Mouse (Mus musculus): Measurements from ENCODE around the gene Arhgap22.

The Arhgap22 gene

DNA sequence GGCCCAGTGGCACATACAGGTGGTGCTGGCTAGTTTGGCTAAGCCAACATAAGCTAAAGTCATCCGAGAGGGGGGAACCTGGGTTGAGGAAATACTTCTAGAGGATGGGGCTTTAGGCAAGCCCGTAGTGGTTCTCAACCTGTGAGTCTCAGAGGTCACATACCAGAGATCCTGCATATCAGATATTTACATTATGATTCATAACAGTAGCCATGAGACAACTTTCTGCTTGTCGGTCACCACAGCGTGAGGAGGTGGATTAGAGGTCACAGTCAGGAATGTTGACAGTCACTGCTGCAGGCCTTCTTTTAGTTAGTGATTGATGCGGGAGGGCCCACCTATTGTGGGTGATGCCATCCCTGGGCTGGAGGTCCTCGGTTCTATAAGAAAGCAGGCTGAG is 121.9 kb downstream of the Arhgap22 start:
- no peak for DNase-seq

DNA sequence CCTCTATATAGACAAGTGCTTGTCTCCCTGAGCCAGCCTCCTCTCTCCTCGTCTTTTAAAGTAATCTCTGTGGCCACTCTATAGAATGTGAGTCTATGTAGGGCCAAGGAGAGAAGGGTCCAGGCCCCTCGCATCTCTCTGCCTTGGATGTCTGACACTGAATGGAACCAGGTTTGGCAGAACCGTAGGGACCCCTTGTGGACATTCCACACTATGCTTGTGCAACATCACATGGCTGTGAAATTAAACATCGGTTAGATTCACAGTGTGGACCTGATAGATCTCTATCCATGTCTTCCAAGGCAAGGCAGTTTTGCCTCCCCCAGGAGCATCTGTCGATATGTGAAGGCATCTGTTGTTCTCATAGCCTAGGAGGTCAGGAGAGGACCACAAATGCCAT is 124.9 kb downstream of the Arhgap22 start:
- DNase-seq = no peak

DNA sequence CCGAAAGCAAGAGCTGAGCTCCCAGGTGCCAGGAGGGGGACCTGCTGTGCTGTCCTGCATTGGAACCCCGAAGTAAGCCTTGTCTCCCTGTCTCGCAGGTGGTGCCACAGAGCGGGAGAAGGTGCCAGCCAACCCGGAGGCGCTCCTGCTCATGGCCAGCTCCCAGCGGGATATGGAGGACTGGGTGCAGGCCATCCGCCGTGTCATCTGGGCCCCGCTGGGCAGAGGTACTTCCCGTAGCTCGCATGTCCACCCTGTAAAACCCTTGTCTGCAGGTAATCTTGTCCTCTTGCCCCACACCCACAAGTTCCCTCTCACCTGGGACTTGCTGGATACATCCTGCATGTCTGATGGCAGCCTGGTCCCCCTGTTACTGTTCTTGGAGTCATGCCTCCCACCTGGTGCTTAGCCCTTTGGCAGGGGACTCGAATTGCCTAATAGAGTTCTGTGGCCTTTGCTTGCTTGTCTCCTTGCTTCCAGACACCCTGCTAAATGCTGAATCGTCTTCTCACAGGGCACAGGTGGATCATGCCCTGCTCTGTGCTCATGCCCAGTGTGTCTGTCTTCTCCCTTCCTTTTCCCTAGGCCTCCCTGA is 129.4 kb downstream of the Arhgap22 start:
- DNase-seq = no peak

DNA sequence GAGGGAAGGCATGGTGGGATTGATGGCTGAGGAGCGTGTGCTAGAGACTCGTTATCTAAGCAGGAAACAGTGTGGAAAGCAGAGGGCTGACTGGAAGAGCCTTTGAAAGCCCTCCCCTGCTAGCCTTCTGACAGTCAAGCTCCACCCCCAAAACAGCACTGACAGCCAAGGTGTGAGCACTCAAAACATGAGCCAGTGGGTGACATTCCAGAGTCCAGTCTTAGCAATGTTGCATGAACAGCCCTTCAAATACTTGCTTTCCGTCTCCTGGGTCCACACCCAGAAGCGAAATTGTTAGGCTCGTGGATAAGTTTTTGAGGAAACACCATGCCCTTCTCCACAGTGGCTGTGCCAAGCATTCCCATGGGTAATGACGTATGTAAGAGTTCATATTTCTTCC is 132.7 kb downstream of the Arhgap22 start:
- no peak for DNase-seq

DNA sequence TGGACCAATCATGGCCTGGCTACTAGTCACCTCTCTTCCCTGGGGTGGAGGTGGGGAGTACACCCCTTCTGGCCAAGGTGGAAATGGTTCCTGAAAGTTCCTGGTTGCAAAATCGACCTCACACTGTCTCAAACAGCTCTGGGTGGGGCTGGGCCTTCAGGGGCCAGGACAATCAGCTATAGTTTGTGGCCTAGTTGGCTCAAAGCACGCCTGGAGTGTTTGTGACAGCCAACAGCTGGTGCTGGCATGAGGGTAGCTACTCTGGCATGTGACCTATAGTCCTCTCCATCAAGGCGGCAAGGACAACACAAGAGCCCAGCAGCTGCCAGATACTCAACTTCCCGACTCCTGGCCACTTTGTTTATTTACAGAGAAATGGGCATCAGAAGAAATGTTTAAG is 133.9 kb downstream of the Arhgap22 start:
- DNase-seq = no peak

DNA sequence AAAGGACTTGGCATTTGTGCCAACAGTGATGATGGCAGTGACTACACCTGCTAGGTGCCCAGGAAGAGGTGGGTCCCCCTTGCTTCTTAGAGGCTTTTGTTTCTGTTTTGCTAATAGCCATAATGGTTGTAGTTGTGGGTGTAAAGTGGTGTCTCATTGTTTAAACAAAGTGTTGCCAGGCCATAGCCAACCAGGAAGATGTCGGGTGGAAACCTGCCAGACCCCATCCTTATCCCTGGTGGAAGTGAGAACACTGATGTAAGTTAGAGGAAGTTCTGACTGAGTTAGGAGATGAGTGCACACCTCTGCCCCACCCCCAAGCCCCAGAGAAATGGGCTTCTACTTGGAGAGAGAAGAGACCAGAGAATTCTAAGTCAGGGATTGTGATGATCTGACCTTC is 134.3 kb downstream of the Arhgap22 start:
- DNase-seq = no peak

DNA sequence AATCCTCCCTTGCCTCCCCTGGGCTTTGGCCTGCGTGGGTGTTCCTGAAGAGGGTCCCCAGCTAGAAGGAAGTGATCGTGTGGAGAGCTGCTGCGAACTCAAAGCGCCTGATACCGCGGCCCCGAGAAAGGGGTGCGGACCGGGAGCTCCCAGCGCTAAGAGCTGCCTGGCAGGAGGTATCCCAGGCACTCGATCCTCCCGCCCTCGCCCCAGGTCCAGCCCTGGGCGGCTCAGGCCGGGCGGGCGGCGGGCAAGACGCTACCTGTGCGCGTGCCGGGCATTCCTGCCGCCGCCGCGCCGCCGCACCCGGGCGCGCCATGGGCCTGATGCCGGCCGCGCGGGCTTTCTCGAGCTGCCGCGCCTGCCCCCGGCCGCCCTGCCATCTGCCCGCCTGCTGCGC is 137.2 kb downstream of the Arhgap22 start:
- DNase-seq = no peak

DNA sequence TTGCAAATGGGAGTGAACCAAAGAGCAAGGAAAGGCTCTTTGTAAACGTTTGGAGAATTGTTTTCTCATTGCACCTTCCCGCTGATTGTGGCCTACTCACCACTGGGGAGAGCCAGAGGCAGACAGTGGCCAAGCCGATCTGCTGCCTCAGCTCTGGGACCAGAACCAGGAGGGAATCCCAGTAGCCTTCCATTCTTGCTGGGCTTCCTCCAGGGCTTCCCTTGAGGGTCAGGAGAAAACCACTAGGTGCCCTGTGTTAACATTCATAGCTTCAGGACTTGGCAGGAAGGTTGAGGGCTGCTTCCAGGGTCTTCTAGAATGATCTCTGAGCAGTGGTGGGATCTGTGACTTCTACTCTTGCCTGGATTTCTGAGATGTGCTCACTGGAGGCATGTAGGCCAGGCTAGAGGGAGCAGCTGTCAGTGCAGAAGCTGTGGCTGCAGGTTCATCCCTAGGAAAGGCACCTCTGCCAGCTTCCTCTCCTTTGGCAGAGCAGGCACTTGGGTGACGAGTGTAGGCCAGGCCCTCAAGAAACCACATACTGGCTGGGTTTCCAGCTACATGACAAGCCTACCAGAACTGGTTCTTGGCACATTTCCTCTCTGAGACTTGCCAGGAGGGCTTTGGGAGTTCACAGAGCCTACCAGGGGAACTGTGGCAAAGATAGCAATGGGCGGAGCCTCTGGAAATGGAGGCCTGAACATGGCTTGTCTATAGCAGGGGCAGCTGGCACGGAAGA is 138.3 kb downstream of the Arhgap22 start:
- no peak for DNase-seq

DNA sequence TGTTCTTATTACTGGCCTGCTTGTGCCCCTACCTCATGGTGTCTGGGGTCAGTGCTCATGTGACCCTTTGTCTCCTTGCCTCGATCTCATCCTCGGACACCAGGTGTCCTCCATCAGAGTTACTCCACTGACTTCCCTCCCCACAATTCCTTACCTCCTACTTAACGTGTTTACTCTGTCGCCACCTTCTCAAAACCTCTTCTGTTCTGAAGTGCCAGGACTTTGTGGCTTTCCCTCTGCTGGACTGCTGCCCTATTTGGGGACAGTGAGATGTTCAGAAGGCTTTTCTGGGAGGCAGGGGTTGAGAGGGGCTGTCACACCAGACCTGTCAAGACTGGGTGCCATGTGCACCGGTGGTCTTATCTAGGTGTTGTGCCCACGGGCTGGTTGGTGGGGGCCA is 139.1 kb downstream of the Arhgap22 start:
- DNase-seq = no peak

DNA sequence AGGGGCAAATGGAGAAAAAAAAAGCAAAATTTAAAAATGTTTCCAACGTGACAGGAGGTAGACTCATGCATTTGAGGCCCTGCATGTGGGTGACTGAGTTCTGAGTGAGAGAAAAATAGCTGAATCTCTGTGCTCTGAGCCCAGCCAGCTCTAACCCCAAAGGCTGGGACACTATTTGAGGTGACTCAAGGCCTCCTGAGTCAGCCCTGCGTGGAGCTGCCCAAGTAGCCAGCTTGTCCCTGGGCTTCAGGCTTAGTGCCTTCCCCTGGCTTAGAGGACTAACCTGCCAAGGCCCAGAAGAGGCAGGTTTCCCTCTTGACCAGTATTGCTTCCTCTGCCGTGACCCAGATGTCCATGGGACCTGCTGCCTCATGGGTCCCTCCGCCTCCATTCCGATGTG is 141.4 kb downstream of the Arhgap22 start:
- DNase-seq = no peak

DNA sequence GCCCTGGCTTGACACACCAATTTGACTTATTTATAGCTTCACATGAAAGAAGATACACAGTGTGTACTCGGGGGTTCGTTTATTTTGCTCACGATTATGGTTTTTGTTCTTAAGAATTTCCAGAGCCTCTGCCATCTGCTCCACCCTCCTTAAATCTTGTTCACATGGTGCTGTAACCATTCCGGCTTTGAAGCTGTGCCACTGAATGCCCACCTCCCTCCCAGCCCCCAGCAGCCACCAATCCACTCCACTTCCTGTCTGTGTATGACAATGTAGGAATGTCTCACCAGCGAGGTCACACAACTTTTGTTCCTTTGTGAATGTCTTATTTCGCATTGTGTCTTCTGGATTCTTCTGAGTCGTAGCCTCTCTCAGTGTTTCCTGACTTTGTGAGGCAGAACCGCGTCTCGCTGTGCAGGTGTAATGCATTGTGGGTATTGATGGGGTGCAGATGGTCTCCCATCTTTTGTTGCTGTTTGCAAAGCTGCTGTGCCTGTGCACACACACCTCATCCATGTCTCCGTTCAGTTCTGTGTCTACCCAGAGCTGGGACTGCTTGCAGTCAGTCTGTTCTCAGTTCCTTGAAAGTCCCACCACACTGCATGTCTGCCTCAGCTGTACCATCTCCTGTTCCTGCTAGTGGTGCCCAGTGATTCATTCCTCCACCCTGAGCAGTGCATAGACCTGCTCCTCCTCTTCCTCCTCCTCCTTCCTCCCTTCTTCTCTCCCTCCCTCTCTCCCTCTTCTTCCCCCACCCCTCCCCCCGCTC is 144.0 kb downstream of the Arhgap22 start:
- no peak for DNase-seq

DNA sequence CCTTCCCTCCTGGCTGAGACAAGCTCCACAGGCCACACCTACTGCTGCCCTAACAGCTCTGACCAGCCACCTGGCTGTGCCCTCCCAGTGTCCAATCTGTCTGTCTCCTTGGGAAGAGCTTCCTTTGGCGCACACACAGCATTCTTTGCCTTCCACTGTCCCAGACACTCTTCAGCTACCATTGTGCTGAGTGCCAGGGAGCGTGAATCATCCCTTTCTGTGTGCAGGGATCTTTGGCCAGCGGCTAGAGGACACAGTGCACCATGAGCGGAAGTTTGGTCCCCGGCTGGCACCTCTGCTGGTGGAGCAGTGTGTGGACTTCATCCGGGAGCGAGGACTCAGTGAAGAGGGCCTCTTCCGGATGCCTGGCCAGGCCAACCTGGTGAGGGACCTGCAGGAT is 145.1 kb downstream of the Arhgap22 start:
- DNase-seq = no peak

DNA sequence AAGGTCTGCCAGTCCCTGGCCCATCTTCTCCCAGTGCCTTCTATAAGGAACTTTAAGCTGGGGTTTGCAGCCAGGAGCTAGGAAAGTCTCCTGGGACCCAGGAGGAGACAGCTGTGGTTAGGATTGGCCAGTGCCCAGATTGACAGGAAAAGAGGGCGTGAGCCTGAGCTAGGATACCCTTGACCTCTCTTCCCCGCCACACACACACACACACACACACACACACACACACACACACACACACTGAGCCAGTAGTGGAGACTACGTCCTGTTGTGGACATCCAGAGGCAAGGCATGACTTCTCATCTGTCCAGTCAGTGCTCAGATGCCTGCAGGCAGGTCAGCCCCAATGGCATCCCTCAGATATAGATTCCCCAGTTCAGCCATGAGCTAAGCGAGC is 147.7 kb downstream of the Arhgap22 start:
- no peak for DNase-seq

DNA sequence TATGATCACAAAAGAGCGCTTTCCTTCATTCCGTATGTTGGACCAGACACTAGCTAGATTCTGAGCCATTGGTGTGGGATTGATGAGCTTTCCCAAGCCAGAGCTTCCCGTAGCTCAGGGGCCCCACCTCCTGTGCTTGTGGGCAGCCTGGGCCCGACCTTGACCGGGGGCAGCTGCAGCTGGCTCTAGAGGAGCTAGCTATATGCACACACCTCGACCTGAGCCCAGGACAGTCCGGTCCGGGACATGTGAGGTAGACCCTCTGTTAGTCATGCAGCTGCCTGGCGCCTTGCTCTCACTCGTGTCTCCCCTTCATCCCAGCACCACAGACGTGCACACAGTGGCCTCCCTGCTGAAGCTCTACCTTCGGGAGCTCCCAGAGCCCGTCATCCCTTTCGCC is 148.3 kb downstream of the Arhgap22 start:
- DNase-seq = no peak

DNA sequence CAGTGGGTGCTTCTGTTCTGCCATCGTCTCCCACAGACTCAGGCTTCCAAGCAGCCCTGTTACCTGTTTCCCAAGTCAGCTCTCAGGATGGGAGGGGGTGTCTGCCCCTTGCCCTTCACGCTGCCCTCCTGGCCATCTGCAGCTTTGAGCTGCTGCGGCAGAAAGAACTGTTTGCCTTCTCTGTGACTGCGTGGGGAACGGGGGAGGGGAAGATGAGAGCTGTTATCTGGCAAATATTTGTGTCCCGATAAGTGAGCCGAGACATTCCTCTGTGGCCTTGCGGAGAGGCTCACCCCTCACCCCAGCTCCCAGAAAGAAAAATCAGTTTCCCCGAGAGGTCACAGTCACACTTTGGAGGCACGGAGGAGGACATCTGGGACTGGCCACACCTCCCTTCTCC is 149.0 kb downstream of the Arhgap22 start:
- DNase-seq = no peak

DNA sequence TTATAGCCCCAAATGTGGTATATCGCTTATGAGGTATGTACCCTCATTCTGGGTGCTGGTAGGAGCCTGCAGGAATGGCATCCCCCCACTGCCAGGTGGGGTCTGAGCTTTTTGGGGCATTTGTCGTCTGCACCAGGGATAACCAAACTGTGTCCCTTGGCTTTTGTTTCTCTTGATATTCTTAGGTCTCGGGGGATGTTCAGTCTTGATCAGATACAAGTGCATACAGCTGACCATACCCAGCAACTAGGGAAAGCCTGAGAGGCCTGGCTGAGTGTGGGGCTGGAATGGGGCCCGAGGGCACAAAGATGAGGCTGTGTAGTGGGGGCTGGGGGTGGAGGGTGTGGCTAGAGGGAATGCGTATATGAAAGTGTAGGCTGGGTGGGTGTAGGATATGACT is 149.8 kb downstream of the Arhgap22 start:
- DNase-seq = no peak

DNA sequence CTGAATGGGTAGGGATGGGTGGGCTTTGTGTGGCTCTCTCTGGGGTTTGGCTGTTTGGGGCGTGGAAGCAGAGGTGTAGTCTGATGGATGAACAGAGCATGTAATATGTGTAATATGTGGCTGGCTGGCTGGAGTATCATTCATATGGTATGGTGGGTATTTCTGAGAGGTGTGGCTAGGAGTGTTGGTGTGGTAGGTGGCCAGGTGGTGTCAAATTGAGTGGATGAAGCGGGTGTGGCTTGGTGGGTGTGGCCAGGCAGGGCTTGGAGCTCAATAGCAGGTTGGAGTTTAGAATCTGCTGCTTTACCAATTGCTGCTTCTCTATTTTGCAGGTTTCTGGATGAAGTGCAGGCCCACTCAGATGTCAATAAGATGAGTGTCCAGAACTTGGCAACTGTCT is 150.2 kb downstream of the Arhgap22 start:
- DNase-seq = no peak

DNA sequence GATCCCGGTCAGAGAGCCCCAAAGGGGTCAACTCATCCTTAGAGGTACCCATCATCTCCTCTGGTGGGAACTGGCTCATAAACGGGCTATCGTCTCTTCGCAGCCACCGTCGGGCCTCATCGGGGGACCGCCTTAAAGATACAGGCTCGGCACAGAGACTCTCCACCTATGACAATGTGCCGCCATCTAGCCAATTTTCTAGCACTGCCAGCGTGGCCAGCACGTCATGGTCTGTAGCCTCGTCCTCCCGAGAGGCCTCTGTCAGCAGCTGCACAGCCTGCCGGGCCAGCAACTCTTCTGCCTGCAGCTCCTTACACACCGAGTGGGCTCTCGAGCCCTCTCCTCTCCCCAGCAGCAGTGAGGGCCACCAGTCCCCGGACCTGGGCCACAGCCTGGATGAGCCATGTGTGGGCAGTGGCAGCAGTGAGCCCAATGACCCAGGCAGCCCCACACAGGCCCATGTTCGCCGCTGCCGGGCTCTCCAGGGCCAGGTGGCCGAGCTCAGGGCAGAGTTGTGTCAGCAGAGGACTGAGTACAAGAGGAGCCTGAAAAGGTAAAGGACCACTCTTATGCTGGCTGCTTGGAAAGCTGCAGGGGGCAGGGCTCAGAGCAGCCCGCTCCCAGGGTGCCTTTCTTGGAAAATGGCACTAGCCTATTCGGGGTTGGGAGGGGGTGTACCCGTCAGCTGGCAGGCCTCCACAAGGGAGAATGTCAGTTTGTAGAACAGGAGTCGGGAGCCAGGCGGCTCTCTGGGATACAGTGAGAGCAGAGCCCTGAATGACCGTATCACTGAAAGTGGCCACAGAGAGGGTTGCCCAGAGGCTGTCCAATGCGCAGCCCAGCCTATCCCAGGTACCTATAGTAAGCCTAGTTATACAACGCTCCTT is 153.3 kb downstream of the Arhgap22 start:
- DNase-seq = no peak

DNA sequence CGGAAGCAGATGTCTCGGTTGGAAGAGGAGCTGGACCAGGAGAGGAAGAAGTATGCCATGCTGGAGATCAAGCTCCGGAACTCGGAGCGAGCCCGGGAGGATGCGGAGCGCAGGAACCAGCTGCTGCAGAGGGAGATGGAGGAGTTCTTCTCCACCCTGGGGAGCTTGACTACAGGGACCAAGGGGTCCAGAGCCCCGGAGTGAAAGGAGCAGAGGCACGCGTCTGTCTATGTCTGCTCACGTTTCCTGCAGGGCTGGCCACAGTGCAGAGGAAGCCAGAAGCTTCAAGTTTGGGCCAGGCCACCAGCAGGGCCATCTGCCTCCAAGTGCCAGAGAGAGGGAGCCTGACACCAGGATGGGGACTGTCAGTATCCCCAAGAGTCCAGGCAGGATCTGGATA is 155.5 kb downstream of the Arhgap22 start:
- no peak for DNase-seq

DNA sequence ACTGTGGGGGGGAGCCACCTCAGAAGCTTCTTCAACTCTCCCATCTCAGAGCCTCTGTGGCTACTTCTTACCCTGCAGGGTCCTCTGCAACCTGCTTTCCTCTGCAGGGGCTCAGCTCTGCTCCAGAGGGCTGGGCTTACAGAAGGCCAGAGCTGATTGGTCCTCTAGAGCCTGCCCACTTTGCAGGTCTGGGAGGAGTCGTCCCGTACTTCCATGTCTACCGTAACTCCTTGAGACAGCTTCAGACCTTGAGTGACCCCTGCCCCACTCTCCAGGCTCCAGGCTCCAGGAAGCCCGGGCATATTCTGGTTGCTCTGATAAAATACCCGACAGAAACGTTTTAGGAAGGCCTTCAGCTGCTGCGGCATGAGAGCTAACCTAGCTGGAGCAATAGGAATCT is 156.2 kb downstream of the Arhgap22 start:
- DNase-seq = peak; percentile 53

DNA sequence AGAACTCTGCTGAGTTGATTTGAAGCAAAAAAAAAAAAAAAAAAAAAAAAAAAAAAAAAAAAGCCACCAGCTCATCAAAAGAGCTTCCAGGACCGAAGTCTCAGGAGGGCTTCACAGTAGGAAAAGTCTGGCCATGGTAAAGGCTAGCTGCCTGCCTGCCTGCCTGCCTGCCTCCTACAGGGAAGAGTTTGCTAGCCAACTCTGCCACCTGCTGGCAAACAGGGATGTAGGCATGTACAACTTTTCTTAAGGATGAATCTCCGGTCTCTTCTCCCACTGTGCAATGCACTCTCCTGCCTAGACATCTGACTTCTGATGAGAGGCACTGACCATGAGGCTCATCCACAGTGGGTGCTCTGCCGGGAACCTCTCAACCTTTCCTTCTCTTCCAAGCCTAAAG is 157.4 kb downstream of the Arhgap22 start:
- peak; percentile 82 for DNase-seq

DNA sequence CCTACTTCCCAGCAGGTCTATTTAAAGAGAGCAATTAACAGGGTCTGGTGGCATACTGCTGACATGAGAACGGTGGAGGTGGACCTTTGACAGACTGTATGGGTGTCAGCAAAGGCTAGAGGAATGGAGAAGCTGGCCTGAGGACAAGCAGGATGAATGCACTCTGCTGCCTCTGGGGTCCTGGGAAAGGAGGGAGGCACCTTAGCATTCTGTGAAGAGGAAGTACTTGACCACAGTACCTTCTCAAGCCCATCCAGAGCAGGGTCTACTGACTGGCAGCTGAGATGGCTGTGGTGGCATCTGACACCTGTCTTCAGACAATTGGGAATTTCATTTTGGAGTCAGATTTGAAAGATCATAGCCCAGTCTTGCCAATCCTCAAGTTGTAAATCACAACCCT is 159.4 kb downstream of the Arhgap22 start:
- DNase-seq = no peak

DNA sequence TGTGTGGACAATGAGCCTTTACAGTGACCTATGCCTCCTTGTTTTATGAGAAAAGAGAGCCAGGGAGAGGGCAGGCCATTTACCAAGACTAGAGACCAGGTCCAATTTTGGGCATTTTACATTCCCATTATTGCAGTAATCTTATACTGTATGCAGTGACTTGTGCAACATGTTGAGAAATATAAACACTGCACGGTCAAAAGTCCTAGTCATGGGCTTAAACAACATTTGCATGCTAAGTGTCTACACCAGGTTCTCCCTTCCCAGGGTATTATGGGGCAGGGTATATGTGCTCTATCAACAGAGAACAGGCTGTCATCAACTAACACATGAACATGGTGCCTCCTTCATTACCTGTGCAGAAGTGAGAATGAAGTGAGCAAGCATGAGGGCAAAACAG is 160.3 kb downstream of the Arhgap22 start:
- DNase-seq = no peak
